Mouse (Mus musculus) cerebellum, adult 9-11 months (tissue): ENCODE data around the gene Zfp426.

Source experiments
- DNase-seq: peaks from one replicate; pipeline ENCODE4 v3.0.0; 2022

The Zfp426 gene

GRCm38 (mm10) chr9:20453647-20454046 lies 38.9 kb downstream of the Zfp426 start:
- DNase-seq, result no peak

GRCm38 (mm10) chr9:20451493-20451892 lies 41.1 kb downstream of the Zfp426 start:
- DNase-seq, result no peak

- no peak for DNase-seq
These were observed 49.3 kb downstream of the Zfp426 start for GRCm38 (mm10) chr9:20443183-20443783.

- no peak for DNase-seq
These were observed 62.5 kb downstream of the Zfp426 start for GRCm38 (mm10) chr9:20430004-20430403.
